Mouse (Mus musculus): Measurements from ENCODE around the gene Gm49601. TPM values are rescaled to one million over a fixed set of nuclear protein-coding genes. Genes with fewer than 3 reads are reported as not detected.

Gene Gm49601
- polyA plus RNA-seq, 1 experiment from 2014 or later, result 2.4 TPM

GRCm38 (mm10) chr16:18608226-18608625 lies 18.0 kb downstream of the Gm49601 start:
- ATAC-seq (ENCODE audit: low read depth), result peak; percentile 66
- Histone ChIP-seq H3K4me1 (ENCODE audit: control insufficient read depth, insufficient read depth, low read length) (peaks cover 17% of the 10 kb centered on the region), H3K27me3 (replicated peaks; ENCODE audit: control insufficient read depth, insufficient read depth, low read length) (no peaks in the 10 kb centered on the region), H3K4me2 (ENCODE audit: low read depth, low read length) (peak overlapping the region; percentile 33), H3K9ac (ENCODE audit: low read depth, low read length) (no peak overlapping the region; the same call in 1 of the 2 replicates), H3K4me3 (ENCODE audit: low read depth, low read length) (no peak overlapping the region), H3K36me3 (ENCODE audit: control insufficient read depth, insufficient read depth, low read length) (no peaks in the 10 kb centered on the region), H3K9me3 (ENCODE audit: control insufficient read depth, low read length) (no peaks in the 10 kb centered on the region), H3K27ac (replicated peaks; ENCODE audit: low read depth, low read length) (no peak overlapping the region)
- peak; percentile 85 for DNase-seq (ENCODE audit: low spot score)
- WGBS, result 8% methylated on average over 11 of the region's 11 CpGs

GRCm38 (mm10) chr16:18605705-18606104 lies 20.5 kb downstream of the Gm49601 start:
- peaks cover 21% of the 10 kb centered on the region for H3K4me1 ChIP-seq (ENCODE audit: control insufficient read depth, insufficient read depth, low read length)
- peak; percentile 42 for ATAC-seq (ENCODE audit: low read depth)
- no peaks in the 10 kb centered on the region for H3K9me3 ChIP-seq (ENCODE audit: control insufficient read depth, low read length)
- WGBS, result 80% methylated on average over 3 of the region's 5 CpGs
- no peaks in the 10 kb centered on the region for H3K27me3 ChIP-seq (replicated peaks; ENCODE audit: control insufficient read depth, insufficient read depth, low read length)
- peak overlapping the region; percentile 49; the same call in 1 of the 2 replicates for H3K27ac ChIP-seq (replicated peaks; ENCODE audit: low read depth, low read length)
- DNase-seq (ENCODE audit: low spot score), result peak; percentile 73
- H3K4me2 ChIP-seq (ENCODE audit: low read depth, low read length), result no peak overlapping the region
- no peak overlapping the region for H3K4me3 ChIP-seq (ENCODE audit: low read depth, low read length)
- no peaks in the 10 kb centered on the region for H3K36me3 ChIP-seq (ENCODE audit: control insufficient read depth, insufficient read depth, low read length)
- no peak overlapping the region for H3K9ac ChIP-seq (ENCODE audit: low read depth, low read length)

- peak overlapping the region; percentile 39 for H3K27ac ChIP-seq (replicated peaks; ENCODE audit: low read depth, low read length)
- H3K36me3 ChIP-seq (ENCODE audit: control insufficient read depth, insufficient read depth, low read length), result no peaks in the 10 kb centered on the region
- 0 out of 2 replicates have a peak overlapping the region, but pooled peaks have one; percentile 14 for H3K9ac ChIP-seq (ENCODE audit: low read depth, low read length)
- H3K4me1 ChIP-seq (ENCODE audit: control insufficient read depth, insufficient read depth, low read length), result peaks cover 21% of the 10 kb centered on the region
- H3K4me2 ChIP-seq (ENCODE audit: low read depth, low read length), result no peak overlapping the region
- DNase-seq (ENCODE audit: low spot score) (peak; percentile 73), ATAC-seq (ENCODE audit: low read depth) (peak; percentile 28; the same call in 1 of the 2 replicates)
- H3K9me3 ChIP-seq (ENCODE audit: control insufficient read depth, low read length), result no peaks in the 10 kb centered on the region
- no peak overlapping the region for H3K4me3 ChIP-seq (ENCODE audit: low read depth, low read length)
- no peaks in the 10 kb centered on the region for H3K27me3 ChIP-seq (replicated peaks; ENCODE audit: control insufficient read depth, insufficient read depth, low read length)
- 39% methylated on average over 4 of the region's 8 CpGs for WGBS
Observed at GRCm38 (mm10) chr16:18604267-18604701, 21.9 kb downstream of the Gm49601 start.

- no peaks in the 10 kb centered on the region for H3K9me3 ChIP-seq (ENCODE audit: control insufficient read depth, low read length)
- no peak overlapping the region for H3K9ac ChIP-seq (ENCODE audit: low read depth, low read length)
- ATAC-seq (ENCODE audit: low read depth) (no peak; the same call in 1 of the 2 replicates), DNase-seq (ENCODE audit: low spot score) (no peak)
- H3K4me3 ChIP-seq (ENCODE audit: low read depth, low read length), result no peak overlapping the region
- 49% methylated on average over 7 of the region's 7 CpGs for WGBS
- no peak overlapping the region for H3K27ac ChIP-seq (replicated peaks; ENCODE audit: low read depth, low read length)
- no peaks in the 10 kb centered on the region for H3K36me3 ChIP-seq (ENCODE audit: control insufficient read depth, insufficient read depth, low read length)
- peaks cover 13% of the 10 kb centered on the region for H3K4me1 ChIP-seq (ENCODE audit: control insufficient read depth, insufficient read depth, low read length)
- H3K27me3 ChIP-seq (replicated peaks; ENCODE audit: control insufficient read depth, insufficient read depth, low read length), result no peaks in the 10 kb centered on the region
- no peak overlapping the region for H3K4me2 ChIP-seq (ENCODE audit: low read depth, low read length)
Observed at GRCm38 (mm10) chr16:18601447-18601846, 24.8 kb downstream of the Gm49601 start.

GRCm38 (mm10) chr16:18598006-18598405 lies 28.2 kb downstream of the Gm49601 start:
- 0 out of 2 replicates have a peak, but pooled peaks cover 4% of the 10 kb centered on the region for H3K4me1 ChIP-seq (ENCODE audit: control insufficient read depth, insufficient read depth, low read length)
- no peak overlapping the region for H3K4me2 ChIP-seq (ENCODE audit: low read depth, low read length)
- DNase-seq (ENCODE audit: low spot score) (no peak), ATAC-seq (ENCODE audit: low read depth) (no peak)
- H3K36me3 ChIP-seq (ENCODE audit: control insufficient read depth, insufficient read depth, low read length), result no peaks in the 10 kb centered on the region
- WGBS, result 55% methylated on average over 3 of the region's 3 CpGs
- no peaks in the 10 kb centered on the region for H3K9me3 ChIP-seq (ENCODE audit: control insufficient read depth, low read length)
- peaks cover 6% of the 10 kb centered on the region for H3K27me3 ChIP-seq (replicated peaks; ENCODE audit: control insufficient read depth, insufficient read depth, low read length)
- H3K4me3 ChIP-seq (ENCODE audit: low read depth, low read length), result no peak overlapping the region
- no peak overlapping the region for H3K27ac ChIP-seq (replicated peaks; ENCODE audit: low read depth, low read length)
- no peak overlapping the region for H3K9ac ChIP-seq (ENCODE audit: low read depth, low read length)

- DNase-seq (ENCODE audit: low spot score), result no peak
- WGBS, result 31% methylated on average over 4 of the region's 5 CpGs
- Histone ChIP-seq H3K4me2 (ENCODE audit: low read depth, low read length) (no peak overlapping the region), H3K36me3 (ENCODE audit: control insufficient read depth, insufficient read depth, low read length) (no peaks in the 10 kb centered on the region), H3K4me1 (ENCODE audit: control insufficient read depth, insufficient read depth, low read length) (peaks cover 5% of the 10 kb centered on the region; the same call in 1 of the 2 replicates), H3K27ac (replicated peaks; ENCODE audit: low read depth, low read length) (no peak overlapping the region), H3K9me3 (ENCODE audit: control insufficient read depth, low read length) (no peaks in the 10 kb centered on the region), H3K4me3 (ENCODE audit: low read depth, low read length) (no peak overlapping the region), H3K9ac (ENCODE audit: low read depth, low read length) (no peak overlapping the region), H3K27me3 (replicated peaks; ENCODE audit: control insufficient read depth, insufficient read depth, low read length) (peaks cover 19% of the 10 kb centered on the region)
- peak; percentile 35; the same call in 1 of the 2 replicates for ATAC-seq (ENCODE audit: low read depth)
Observed at GRCm38 (mm10) chr16:18596255-18596654, 30.0 kb downstream of the Gm49601 start.

DNA sequence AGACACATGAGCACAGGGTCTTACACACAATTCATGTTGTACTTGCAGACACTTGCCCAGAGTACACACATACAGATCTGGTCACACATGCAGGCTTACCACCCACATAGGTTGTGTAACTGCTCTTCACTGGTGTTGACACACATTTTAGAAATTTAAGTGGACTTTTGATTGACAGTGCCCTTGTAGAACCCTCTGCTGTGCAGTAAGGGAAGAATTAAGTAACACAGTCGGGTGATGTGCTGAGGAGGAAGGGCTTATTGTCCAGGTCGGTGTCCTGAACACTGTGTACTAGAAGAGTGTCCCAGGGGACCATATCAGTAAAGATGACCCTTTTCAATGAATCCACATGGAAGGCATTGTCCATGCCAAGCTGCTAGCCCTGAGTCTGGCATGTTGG lies 32.3 kb downstream of the Gm49601 start:
- Histone ChIP-seq H3K4me2 (ENCODE audit: low read depth, low read length) (no peak overlapping the region), H3K27me3 (replicated peaks; ENCODE audit: control insufficient read depth, insufficient read depth, low read length) (peaks cover 42% of the 10 kb centered on the region), H3K27ac (replicated peaks; ENCODE audit: low read depth, low read length) (no peak overlapping the region), H3K36me3 (ENCODE audit: control insufficient read depth, insufficient read depth, low read length) (no peaks in the 10 kb centered on the region), H3K4me1 (ENCODE audit: control insufficient read depth, insufficient read depth, low read length) (peaks cover 12% of the 10 kb centered on the region; the same call in 1 of the 2 replicates), H3K4me3 (ENCODE audit: low read depth, low read length) (no peak overlapping the region), H3K9me3 (ENCODE audit: control insufficient read depth, low read length) (no peaks in the 10 kb centered on the region), H3K9ac (ENCODE audit: low read depth, low read length) (no peak overlapping the region)
- ATAC-seq (ENCODE audit: low read depth), result no peak
- no peak for DNase-seq (ENCODE audit: low spot score)
- 64% methylated on average over 2 of the region's 2 CpGs for WGBS

DNA sequence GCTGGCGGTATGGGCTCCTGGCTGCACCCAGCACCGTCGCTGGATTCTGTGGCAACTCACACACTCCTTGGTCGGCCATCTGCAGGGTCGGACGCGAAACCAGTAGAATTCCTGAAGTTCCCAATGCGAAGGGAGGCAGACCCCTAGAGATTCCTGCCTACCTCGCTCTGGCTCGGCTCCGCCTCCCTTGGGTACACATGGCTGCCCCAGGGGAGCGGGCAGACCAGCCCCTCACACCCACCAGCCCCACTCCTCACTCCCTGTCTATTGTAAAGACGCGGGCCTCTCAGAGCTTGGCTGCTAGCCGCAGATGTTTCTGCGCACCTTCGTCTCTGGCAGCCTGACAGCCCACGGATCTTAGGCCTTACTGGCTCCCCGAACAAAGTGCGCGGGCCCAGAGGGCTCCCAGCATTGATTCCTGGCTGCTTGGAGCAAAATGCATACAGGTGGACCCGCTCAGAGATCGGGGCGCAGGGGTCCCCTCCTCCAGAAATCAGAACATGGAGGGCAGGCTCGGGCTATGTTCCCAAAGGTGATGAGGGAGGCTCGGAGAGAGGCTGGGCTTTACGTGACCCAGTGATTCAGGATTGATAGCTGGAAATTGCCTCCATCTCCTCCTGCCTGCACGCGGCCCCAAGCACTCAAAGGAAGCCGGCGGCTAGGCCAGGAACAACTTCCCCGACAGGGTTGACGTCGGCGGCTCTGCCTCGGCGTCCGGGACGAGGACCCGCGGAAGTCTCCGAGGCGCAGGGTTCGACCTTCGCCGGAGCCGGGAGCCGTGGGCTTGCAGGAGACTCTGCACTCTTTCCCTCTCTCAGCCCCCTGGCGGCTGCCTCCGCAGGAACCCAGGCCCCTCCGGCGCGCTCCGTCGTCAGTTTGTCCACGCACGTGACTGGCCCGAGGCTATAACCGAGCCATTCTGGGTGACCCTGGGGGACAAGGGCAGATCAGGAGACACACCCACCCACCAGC lies 34.9 kb downstream of the Gm49601 start:
- H3K4me2 ChIP-seq (ENCODE audit: low read depth, low read length), result peak overlapping the region; percentile 43
- H3K4me3 ChIP-seq (ENCODE audit: low read depth, low read length), result peak overlapping the region; percentile 32
- 6% methylated on average over 42 of the region's 59 CpGs for WGBS
- DNase-seq (ENCODE audit: low spot score) (no peak), ATAC-seq (ENCODE audit: low read depth) (0 out of 2 replicates have a peak, but pooled peaks have one; percentile 27)
- H3K9ac ChIP-seq (ENCODE audit: low read depth, low read length), result no peak overlapping the region; the same call in 1 of the 2 replicates
- H3K9me3 ChIP-seq (ENCODE audit: control insufficient read depth, low read length), result no peaks in the 10 kb centered on the region
- peaks cover 66% of the 10 kb centered on the region for H3K27me3 ChIP-seq (replicated peaks; ENCODE audit: control insufficient read depth, insufficient read depth, low read length)
- no peaks in the 10 kb centered on the region for H3K36me3 ChIP-seq (ENCODE audit: control insufficient read depth, insufficient read depth, low read length)
- peaks cover 19% of the 10 kb centered on the region; the same call in 1 of the 2 replicates for H3K4me1 ChIP-seq (ENCODE audit: control insufficient read depth, insufficient read depth, low read length)
- no peak overlapping the region for H3K27ac ChIP-seq (replicated peaks; ENCODE audit: low read depth, low read length)
